Mouse (Mus musculus): ENCODE measurements at regions not wholly inside any gene's neighbourhood (a gene's known extent, or its start where the extent isn't known, plus 50 kb on each side); places are given as distances from the start of the nearest gene placed in this dataset.

DNA sequence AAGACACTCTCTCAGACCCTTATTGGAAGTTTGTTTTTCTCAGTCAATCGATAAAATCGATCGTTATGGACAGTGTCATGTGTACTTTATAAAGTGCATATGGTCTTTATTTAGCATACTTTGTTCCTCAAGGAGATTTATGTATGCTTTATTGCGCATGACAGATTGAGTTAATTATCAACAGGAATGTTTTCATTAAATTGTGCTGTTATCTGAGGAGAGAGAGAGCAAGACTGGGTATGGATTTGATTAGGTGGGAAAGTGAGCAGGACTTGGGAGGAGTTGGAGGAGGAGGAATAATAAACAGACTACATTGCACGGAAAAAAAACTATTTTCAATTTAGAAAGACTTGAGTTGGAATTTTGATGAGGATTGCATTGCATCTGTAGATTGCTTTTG, 183.8 kb upstream of the Sstr1 start:
- DNase-seq (ENCODE audit: low spot score in 2 of 2) = no peak

DNA sequence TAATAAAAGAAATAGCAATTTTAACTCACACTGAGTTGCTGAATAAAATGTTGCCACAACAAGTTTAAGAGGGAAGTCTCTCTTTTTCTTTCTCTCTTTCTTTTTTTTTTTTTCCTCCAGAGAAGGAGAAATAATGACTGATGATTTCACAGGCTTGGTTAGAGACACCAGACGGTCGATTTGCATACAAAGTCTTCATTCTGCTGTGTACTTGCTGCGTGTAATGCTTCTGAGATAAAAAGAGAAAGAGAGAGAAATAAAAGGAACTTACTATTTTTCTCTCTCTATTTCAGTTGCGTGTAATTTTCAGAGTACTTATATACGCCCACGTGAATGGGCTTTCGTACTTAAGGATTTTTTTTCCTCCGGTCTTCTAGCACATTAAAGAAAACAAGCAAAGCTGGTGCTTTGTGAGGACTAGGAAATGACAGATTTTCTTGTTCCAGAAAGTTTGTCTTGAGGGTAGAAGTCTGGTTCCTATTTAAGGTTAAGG, 155.2 kb upstream of the Sstr1 start:
- DNase-seq (ENCODE audit: low spot score in 2 of 2) = no peak

- peak; percentile 22 to 23 for DNase-seq (ENCODE audit: low spot score in 2 of 2)
Observed at GRCm38 (mm10) chr12:58067318-58068223, 144.0 kb upstream of the Sstr1 start.

- no peak for DNase-seq (ENCODE audit: low spot score in 2 of 2)
Observed at GRCm38 (mm10) chr12:58087311-58087710, 124.3 kb upstream of the Sstr1 start.

DNA sequence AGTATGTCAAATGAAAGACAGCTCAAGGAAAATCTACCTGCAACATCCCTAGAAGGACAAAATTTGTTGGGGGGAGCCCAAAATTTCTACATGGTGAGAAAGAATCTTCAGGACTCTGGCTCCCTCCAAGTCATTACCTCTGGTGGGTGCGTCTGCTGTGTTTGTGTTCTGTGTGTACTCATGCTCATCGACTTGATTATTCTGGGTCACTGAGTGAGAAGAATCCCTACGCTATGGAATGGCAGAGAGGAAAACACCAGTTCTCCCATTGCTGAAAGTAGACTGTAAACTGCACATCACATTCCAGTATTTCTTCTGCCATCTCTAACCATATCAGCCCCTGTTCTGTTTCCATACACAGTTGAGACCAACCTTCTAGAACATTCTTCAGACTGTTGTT, 98.9 kb upstream of the Sstr1 start:
- DNase-seq (ENCODE audit: low spot score in 2 of 2) = no peak

DNA sequence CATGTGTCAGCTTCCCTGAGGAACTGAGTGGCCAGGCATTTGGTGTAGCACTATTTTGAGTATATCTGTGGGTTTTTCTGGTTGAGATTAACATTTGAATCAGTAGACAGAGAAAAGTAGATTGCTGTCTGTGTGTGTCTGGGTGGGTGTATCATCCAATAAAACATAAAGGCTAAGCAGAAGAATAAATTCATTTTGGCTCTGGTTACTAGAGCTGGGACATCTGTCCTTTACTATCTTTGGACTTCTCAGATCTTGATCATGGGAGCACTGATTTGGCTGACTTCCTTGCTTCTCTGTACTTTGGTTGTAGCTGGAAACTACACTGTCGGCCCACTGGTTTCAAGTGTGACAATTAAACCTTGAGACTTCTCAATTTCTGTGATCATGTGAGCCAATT, 72.5 kb upstream of the Sstr1 start:
- DNase-seq (ENCODE audit: low spot score in 2 of 2) = no peak

DNA sequence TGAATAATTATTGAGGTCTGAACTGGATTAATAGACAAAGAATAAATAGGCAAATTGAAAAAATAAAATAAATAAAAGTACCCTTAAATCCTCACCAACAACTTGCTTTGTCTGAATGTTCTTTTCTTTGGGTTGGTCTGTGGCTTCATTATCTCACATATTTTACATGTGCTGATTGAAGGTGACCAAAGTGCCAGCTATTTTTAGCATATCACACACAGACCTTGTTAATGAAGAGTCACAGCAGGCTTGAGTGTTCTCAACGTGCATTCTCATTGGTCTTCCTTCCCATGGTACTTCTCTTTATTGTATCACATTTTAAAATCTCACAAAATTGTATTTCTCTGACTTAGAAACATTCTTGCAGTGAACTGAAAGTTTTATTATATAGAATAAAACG, 59.7 kb upstream of the Sstr1 start:
- DNase-seq (ENCODE audit: low spot score in 2 of 2) = no peak
